Mouse (Mus musculus) liver (tissue): ENCODE results near the gene Gatad2a.

Experiments used
- DNase-seq: peaks from one replicate; pipeline ENCODE4 v3.0.0-alpha.2; 2020; ENCODE audit warnings: mixed read lengths

Gatad2a gene

GRCm38 (mm10) chr8:69895772-69896451 lies 100.3 kb downstream of the Gatad2a start:
- no peak for DNase-seq

- no peak for DNase-seq
These were observed 101.3 kb downstream of the Gatad2a start for GRCm38 (mm10) chr8:69894836-69895332.

- DNase-seq, result peak; percentile 68
These were observed 102.3 kb downstream of the Gatad2a start for GRCm38 (mm10) chr8:69893863-69894262.

- peak; percentile 39 for DNase-seq
These were observed 105.4 kb downstream of the Gatad2a start for GRCm38 (mm10) chr8:69890813-69891241.

- DNase-seq, result no peak
These were observed 107.3 kb downstream of the Gatad2a start for GRCm38 (mm10) chr8:69888902-69889301.

- no peak for DNase-seq
These were observed 107.8 kb downstream of the Gatad2a start for GRCm38 (mm10) chr8:69888244-69888866.

GRCm38 (mm10) chr8:69887289-69888243 lies 108.6 kb downstream of the Gatad2a start, which contains the start of gene Cilp2:
Gene Cilp2, minus strand, starts transcription at chr8:69887687.
- DNase-seq, result no peak

GRCm38 (mm10) chr8:69884141-69884540 lies 112.0 kb downstream of the Gatad2a start:
- DNase-seq, result no peak

GRCm38 (mm10) chr8:69882833-69883600 lies 113.2 kb downstream of the Gatad2a start:
- no peak for DNase-seq

GRCm38 (mm10) chr8:69882021-69882756 lies 114.0 kb downstream of the Gatad2a start:
- peak; percentile 48 for DNase-seq

- no peak for DNase-seq
These were observed 114.8 kb downstream of the Gatad2a start for GRCm38 (mm10) chr8:69881261-69881865.

GRCm38 (mm10) chr8:69880841-69881240 lies 115.3 kb downstream of the Gatad2a start:
- no peak for DNase-seq

- no peak for DNase-seq
These were observed 116.5 kb downstream of the Gatad2a start for GRCm38 (mm10) chr8:69879678-69880077.

GRCm38 (mm10) chr8:69877992-69878391 lies 118.2 kb downstream of the Gatad2a start:
- DNase-seq, result no peak

- no peak for DNase-seq
These were observed 118.8 kb downstream of the Gatad2a start for GRCm38 (mm10) chr8:69877396-69877795.

- no peak for DNase-seq
These were observed 119.2 kb downstream of the Gatad2a start for GRCm38 (mm10) chr8:69876967-69877366.

- DNase-seq, result no peak
These were observed 120.1 kb downstream of the Gatad2a start for GRCm38 (mm10) chr8:69876097-69876496.

- no peak for DNase-seq
These were observed 121.5 kb downstream of the Gatad2a start for GRCm38 (mm10) chr8:69874654-69875053.

GRCm38 (mm10) chr8:69874155-69874554 lies 122.0 kb downstream of the Gatad2a start:
- DNase-seq, result peak; percentile 62

GRCm38 (mm10) chr8:69870907-69871306 lies 125.3 kb downstream of the Gatad2a start:
- DNase-seq, result no peak
